Mouse (Mus musculus): Measurements from ENCODE around the gene Arsb.
"Not testable (repeated sequence)": the region's sequence is repeated elsewhere in the genome, so short reads cannot be mapped to it uniquely, and the experiment has no call there.

Arsb gene

GRCm38 (mm10) chr13:93792945-93793642 lies 21.7 kb downstream of the Arsb start:
- no peak for DNase-seq (ENCODE audit: low spot score)

GRCm38 (mm10) chr13:93793643-93794182 lies 22.3 kb downstream of the Arsb start:
- DNase-seq (ENCODE audit: low spot score): no peak

- no peak for DNase-seq (ENCODE audit: low spot score)
These were observed 25.7 kb downstream of the Arsb start for GRCm38 (mm10) chr13:93797011-93797600.

- DNase-seq (ENCODE audit: low spot score): not testable (repeated sequence)
These were observed 38.9 kb downstream of the Arsb start for GRCm38 (mm10) chr13:93810311-93810710.

GRCm38 (mm10) chr13:93814081-93814480 lies 42.7 kb downstream of the Arsb start:
- no peak for DNase-seq (ENCODE audit: low spot score)

GRCm38 (mm10) chr13:93814676-93815075 lies 43.2 kb downstream of the Arsb start:
- no peak for DNase-seq (ENCODE audit: low spot score)

- no peak for DNase-seq (ENCODE audit: low spot score)
These were observed 43.7 kb downstream of the Arsb start for GRCm38 (mm10) chr13:93815128-93815527.

- no peak for DNase-seq (ENCODE audit: low spot score)
These were observed 44.7 kb downstream of the Arsb start for GRCm38 (mm10) chr13:93816127-93816526.

- DNase-seq (ENCODE audit: low spot score): no peak
These were observed 45.4 kb downstream of the Arsb start for GRCm38 (mm10) chr13:93816688-93817331.

- no peak for DNase-seq (ENCODE audit: low spot score)
These were observed 48.7 kb downstream of the Arsb start for GRCm38 (mm10) chr13:93820173-93820572.

- DNase-seq (ENCODE audit: low spot score): no peak
These were observed 50.6 kb downstream of the Arsb start for GRCm38 (mm10) chr13:93822001-93822400.

- no peak for DNase-seq (ENCODE audit: low spot score)
These were observed 54.5 kb downstream of the Arsb start for GRCm38 (mm10) chr13:93825792-93826558.

GRCm38 (mm10) chr13:93827745-93828144 lies 56.3 kb downstream of the Arsb start:
- no peak for DNase-seq (ENCODE audit: low spot score)

GRCm38 (mm10) chr13:93829565-93830293 lies 58.3 kb downstream of the Arsb start:
- DNase-seq (ENCODE audit: low spot score): no peak

- no peak for DNase-seq (ENCODE audit: low spot score)
These were observed 58.8 kb downstream of the Arsb start for GRCm38 (mm10) chr13:93830294-93830645.

GRCm38 (mm10) chr13:93837481-93838225 lies 66.2 kb downstream of the Arsb start:
- no peak for DNase-seq (ENCODE audit: low spot score)

GRCm38 (mm10) chr13:93838431-93839136 lies 67.2 kb downstream of the Arsb start:
- no peak for DNase-seq (ENCODE audit: low spot score)

GRCm38 (mm10) chr13:93839137-93839630 lies 67.8 kb downstream of the Arsb start:
- DNase-seq (ENCODE audit: low spot score): peak; percentile 75

- DNase-seq (ENCODE audit: low spot score): no peak
These were observed 68.3 kb downstream of the Arsb start for GRCm38 (mm10) chr13:93839721-93840120.

GRCm38 (mm10) chr13:93840146-93840545 lies 68.7 kb downstream of the Arsb start:
- peak; percentile 75 for DNase-seq (ENCODE audit: low spot score)

Data from ovary, adult 18-20 months (tissue).